Mouse (Mus musculus): ENCODE data around the gene Arid5a.

- TF ChIP-seq POLR2A (IDR thresholded peaks at IDR 0.05; ENCODE audit: insufficient read depth, low read length) (no peak), CTCF (IDR thresholded peaks at IDR 0.05; ENCODE audit: low read depth, low read length) (no peak)
Observed at GRCm38 (mm10) chr1:36309498-36309901, 2.0 kb downstream of the Arid5a start.

Measured in ES-Bruce4 (cell line).